ENCODE assay signal across 11 mouse cellular contexts in genomic region chr3:70097813-70098212, GRCm38 (mm10).
"Had no signal": no experiment of that assay in that cellular context is flagged by ENCODE, and none has a peak within 500 bp of the region (broad histone marks: within the 10 kb centered on the region; RNA-seq: fewer than 3 reads in every experiment).

No protein-coding gene starts in this region.

- DNase-seq: kidney, adult 18-20 months; kidney, postnatal 10 days; lung, embryonic 14.5 days; lung, postnatal 10 days; retina, postnatal 1 day; right cerebral cortex, postnatal 14 days; thymus, adult 2 months; thymus, postnatal 36 days had no signal

- ATAC-seq: intestine, embryonic 15.5 days; liver, embryonic 12.5 days; midbrain, embryonic 15.5 days had no signal
